Mouse (Mus musculus): Measurements from ENCODE around the gene Kpna4.
A peak's percentile ranks its signal among the peaks of the same experiment; 100 is the strongest.

Kpna4 gene

GRCm38 (mm10) chr3:69126509-69127345 is at the start of gene Kpna4:
Kpna4 (minus strand) TSS chr3:69127113.
- peak; percentile 95 for DNase-seq

- DNase-seq: peak; percentile 26 to 31
Measured at GRCm38 (mm10) chr3:69175229-69175628, 48.3 kb upstream of the Kpna4 start.

GRCm38 (mm10) chr3:69171123-69171522 is 44.2 kb upstream of the Kpna4 start:
- DNase-seq: peak; percentile 43 to 52

GRCm38 (mm10) chr3:69169796-69170195 is 42.9 kb upstream of the Kpna4 start:
- no peak for DNase-seq

- DNase-seq: no peak
Measured at GRCm38 (mm10) chr3:69168724-69169123, 41.8 kb upstream of the Kpna4 start.

- no peak for DNase-seq
Measured at GRCm38 (mm10) chr3:69163057-69163456, 36.1 kb upstream of the Kpna4 start.

- no peak for DNase-seq
Measured at GRCm38 (mm10) chr3:69160429-69160828, 33.5 kb upstream of the Kpna4 start.

- DNase-seq: no peak
Measured at GRCm38 (mm10) chr3:69159501-69159900, 32.6 kb upstream of the Kpna4 start.

- no peak for DNase-seq
Measured at GRCm38 (mm10) chr3:69157886-69158285, 31.0 kb upstream of the Kpna4 start.

GRCm38 (mm10) chr3:69156484-69156883 is 29.6 kb upstream of the Kpna4 start:
- DNase-seq: no peak

GRCm38 (mm10) chr3:69154691-69155090 is 27.8 kb upstream of the Kpna4 start:
- DNase-seq: no peak

GRCm38 (mm10) chr3:69150921-69151320 is 24.0 kb upstream of the Kpna4 start:
- no peak for DNase-seq

- DNase-seq: no peak
Measured at GRCm38 (mm10) chr3:69142372-69142994, 15.6 kb upstream of the Kpna4 start.

GRCm38 (mm10) chr3:69140851-69141250 is 13.9 kb upstream of the Kpna4 start:
- no peak for DNase-seq

GRCm38 (mm10) chr3:69136059-69136458 is 9.1 kb upstream of the Kpna4 start:
- no peak for DNase-seq

GRCm38 (mm10) chr3:69130973-69131372 is 4.1 kb upstream of the Kpna4 start:
- no peak for DNase-seq

GRCm38 (mm10) chr3:69127693-69128092 is 780 bp upstream of the Kpna4 start:
- peak in 1 of 2 experiments; percentile 10 for DNase-seq

GRCm38 (mm10) chr3:69127346-69127678 is 399 bp upstream of the Kpna4 start:
- DNase-seq: no peak

GRCm38 (mm10) chr3:69125891-69126508 is 913 bp downstream of the Kpna4 start:
- peak in 1 of 2 experiments; percentile 31 for DNase-seq

- no peak for DNase-seq
Measured at GRCm38 (mm10) chr3:69125461-69125860, 1.5 kb downstream of the Kpna4 start.

GRCm38 (mm10) chr3:69118827-69119226 is 8.1 kb downstream of the Kpna4 start:
- peak; percentile 14 to 22 for DNase-seq

- no peak for DNase-seq
Measured at GRCm38 (mm10) chr3:69114760-69115159, 12.2 kb downstream of the Kpna4 start.

GRCm38 (mm10) chr3:69113956-69114355 is 13.0 kb downstream of the Kpna4 start:
- DNase-seq: no peak

GRCm38 (mm10) chr3:69109079-69109478 is 17.8 kb downstream of the Kpna4 start:
- no peak for DNase-seq

All from cerebellum, adult 18-20 months (tissue).